Mouse (Mus musculus): ENCODE measurements at regions not wholly inside any gene's neighbourhood (a gene's known extent, or its start where the extent isn't known, plus 50 kb on each side); places are given as distances from the start of the nearest gene placed in this dataset.
A peak's percentile ranks its signal among the peaks of the same experiment; 100 is the strongest.

- DNase-seq, result no peak
Measured at GRCm38 (mm10) chr9:34143131-34143795, 342.4 kb upstream of the Kirrel3 start.

- peak; percentile 88 for DNase-seq
Measured at GRCm38 (mm10) chr9:34155240-34156019, 330.3 kb upstream of the Kirrel3 start.

GRCm38 (mm10) chr9:34156581-34156980 is 329.1 kb upstream of the Kirrel3 start:
- DNase-seq, result no peak

- no peak for DNase-seq
Measured at GRCm38 (mm10) chr9:34161119-34161518, 324.6 kb upstream of the Kirrel3 start.

GRCm38 (mm10) chr9:34186314-34186713 is 299.4 kb upstream of the Kirrel3 start:
- DNase-seq, result no peak

GRCm38 (mm10) chr9:34192542-34192941 is 293.2 kb upstream of the Kirrel3 start:
- no peak for DNase-seq

- no peak for DNase-seq
Measured at GRCm38 (mm10) chr9:34202122-34202941, 283.4 kb upstream of the Kirrel3 start.

- no peak for DNase-seq
Measured at GRCm38 (mm10) chr9:34202942-34203551, 282.6 kb upstream of the Kirrel3 start.

- no peak for DNase-seq
Measured at GRCm38 (mm10) chr9:34203624-34204365, 281.9 kb upstream of the Kirrel3 start.

GRCm38 (mm10) chr9:34204479-34204878 is 281.2 kb upstream of the Kirrel3 start:
- no peak for DNase-seq

GRCm38 (mm10) chr9:34231561-34231960 is 254.1 kb upstream of the Kirrel3 start:
- DNase-seq, result no peak

GRCm38 (mm10) chr9:34234734-34235133 is 251.0 kb upstream of the Kirrel3 start:
- no peak for DNase-seq

- no peak for DNase-seq
Measured at GRCm38 (mm10) chr9:34239531-34239930, 246.2 kb upstream of the Kirrel3 start.

GRCm38 (mm10) chr9:34243674-34244073 is 242.0 kb upstream of the Kirrel3 start:
- DNase-seq, result peak; percentile 63

- DNase-seq, result no peak
Measured at GRCm38 (mm10) chr9:34244576-34244975, 241.1 kb upstream of the Kirrel3 start.

GRCm38 (mm10) chr9:34252796-34253195 is 232.9 kb upstream of the Kirrel3 start:
- no peak for DNase-seq

- no peak for DNase-seq
Measured at GRCm38 (mm10) chr9:34258492-34258891, 227.2 kb upstream of the Kirrel3 start.

- no peak for DNase-seq
Measured at GRCm38 (mm10) chr9:34278068-34278467, 207.6 kb upstream of the Kirrel3 start.

GRCm38 (mm10) chr9:34279386-34279785 is 206.3 kb upstream of the Kirrel3 start:
- no peak for DNase-seq

GRCm38 (mm10) chr9:34279906-34280305 is 205.8 kb upstream of the Kirrel3 start:
- DNase-seq, result peak; percentile 85

- no peak for DNase-seq
Measured at GRCm38 (mm10) chr9:34280311-34281208, 205.1 kb upstream of the Kirrel3 start.

Data from heart, adult 11 months (tissue).